Mouse (Mus musculus) C2C12 (cell line): ENCODE data around the gene Strn.

Source experiments
- CEBPB ChIP-seq: IDR thresholded peaks from one replicate; pipeline ENCODE4 v1.6.1; 2011; ENCODE audit warnings: low read depth, mild to moderate bottlenecking, control low read depth, moderate library complexity
- CTCF ChIP-seq: IDR thresholded peaks from one replicate; pipeline ENCODE4 v1.5.1; 2011; ENCODE audit not compliant: control insufficient read depth, insufficient read depth, insufficient read length
- MAX ChIP-seq: IDR thresholded peaks from one replicate; pipeline ENCODE4 v1.6.1; 2011; ENCODE audit warnings: mild to moderate bottlenecking, control low read depth
- MYOD1 ChIP-seq: IDR thresholded peaks from one replicate; pipeline ENCODE4 v1.6.1; 2011; ENCODE audit warnings: low read depth; ENCODE audit not compliant: control insufficient read depth, insufficient read length
- MYOG ChIP-seq: IDR thresholded peaks from one replicate; pipeline ENCODE4 v1.6.1; 2011; ENCODE audit not compliant: control insufficient read depth, insufficient read length; ENCODE audit errors: extremely low read depth
- USF1 ChIP-seq: IDR thresholded peaks from one replicate; pipeline ENCODE4 v1.6.1; 2011; ENCODE audit warnings: low read depth, mild to moderate bottlenecking, control low read depth, moderate library complexity

DNA sequence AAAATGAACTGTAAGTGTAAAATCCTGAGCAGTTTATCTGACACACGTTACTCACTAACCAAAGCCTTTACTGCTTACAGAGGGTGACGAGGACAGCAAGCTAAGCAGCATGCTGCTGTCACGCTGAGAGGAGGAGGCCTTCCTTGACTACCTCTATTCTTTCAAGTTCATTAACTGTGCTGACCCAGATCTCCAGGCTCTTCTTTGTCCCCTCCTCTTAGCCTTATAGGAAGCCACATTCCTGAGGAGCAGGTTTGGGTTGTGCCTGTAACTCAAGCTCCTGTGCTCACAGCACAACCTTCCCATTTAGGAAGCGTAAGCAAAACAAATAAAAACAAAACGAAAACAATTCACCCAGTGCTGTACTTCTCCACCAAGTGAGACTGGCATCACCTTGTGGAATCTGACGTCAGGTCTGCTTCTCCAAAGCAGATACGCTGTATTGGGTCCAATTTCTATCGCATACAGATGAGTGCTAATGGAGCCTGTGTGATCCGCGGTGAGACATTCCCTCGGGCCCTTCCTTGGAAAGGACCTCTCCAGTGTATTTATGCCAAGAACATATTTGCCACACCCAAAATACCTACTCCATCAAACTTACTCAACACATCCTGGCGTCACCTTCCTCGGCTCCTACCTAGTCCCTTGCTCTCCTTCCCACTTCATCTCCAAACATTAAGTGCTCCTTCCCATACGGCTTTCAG is 10.1 kb downstream of the Strn start:
- TF ChIP-seq CTCF (no peak), USF1 (no peak), MYOD1 (no peak), CEBPB (no peak), MAX (no peak), MYOG (no peak)
